7 mouse cellular contexts compared by ENCODE assay signal in genomic region chr5:142701651-142702510, GRCm38 (mm10). TPM values are rescaled to one million over a fixed set of nuclear protein-coding genes. Genes with fewer than 3 reads are reported as not detected.
DNase-seq lines count a peak whose midpoint lies in the region; ATAC-seq and TF ChIP-seq lines count a peak whose summit lies in the region.

No protein-coding gene starts in this region.

- WGBS in thymus, adult 2 months = 3% methylated on average over 69 of the region's 72 CpGs
- 3% methylated on average over 64 of the region's 72 CpGs for WGBS in cerebellum, adult 2 months
- WGBS in forebrain, embryonic 15.5 days = under 1% methylated on average over 59 of the region's 72 CpGs
- WGBS in limb, embryonic 10.5 days = under 1% methylated on average over 72 of the region's 72 CpGs
- 1% methylated on average over 68 of the region's 72 CpGs for WGBS in midbrain, embryonic 15.5 days

- peak overlapping the region; percentile 31 for H3K4me3 ChIP-seq in thymus, adult 2 months (ENCODE audit: control insufficient read depth, insufficient read depth, low read length)
- peak overlapping the region; percentile 50 for H3K4me3 ChIP-seq in cerebellum, adult 2 months (replicated peaks; ENCODE audit: insufficient read depth, low read depth, low read length)
- peak overlapping the region; percentile 92 for H3K4me3 ChIP-seq in forebrain, embryonic 15.5 days
- peak overlapping the region; percentile 79 for H3K4me3 ChIP-seq in limb, embryonic 10.5 days
- peak overlapping the region; percentile 56 for H3K4me3 ChIP-seq in midbrain, embryonic 15.5 days

- no peaks in the 10 kb centered on the region for H3K9me3 ChIP-seq in forebrain, embryonic 15.5 days
- no peaks in the 10 kb centered on the region for H3K9me3 ChIP-seq in limb, embryonic 10.5 days (replicated peaks)
- no peaks in the 10 kb centered on the region for H3K9me3 ChIP-seq in midbrain, embryonic 15.5 days

- TF ChIP-seq CTCF in thymus, adult 2 months (IDR thresholded peaks at IDR 0.05; ENCODE audit: borderline replicate concordance, control insufficient read depth, extremely low read depth, insufficient read depth, low read length, poor library complexity) = no peak
- TF ChIP-seq CTCF in cerebellum, adult 2 months (IDR thresholded peaks at IDR 0.05; ENCODE audit: borderline replicate concordance, insufficient read depth, low read depth, low read length) = no peak

- H3K36me3 ChIP-seq in thymus, adult 2 months (ENCODE audit: control insufficient read depth, insufficient read depth, low read length) = no peaks in the 10 kb centered on the region
- H3K36me3 ChIP-seq in forebrain, embryonic 15.5 days = peaks cover 12% of the 10 kb centered on the region
- no peaks in the 10 kb centered on the region; the same call in 1 of the 2 replicates for H3K36me3 ChIP-seq in limb, embryonic 10.5 days
- H3K36me3 ChIP-seq in midbrain, embryonic 15.5 days (replicated peaks) = 0 out of 2 replicates have a peak, but pooled peaks cover 3% of the 10 kb centered on the region

- DNase-seq in thymus, adult 2 months = no peak
- DNase-seq in thymus, adult 18-20 months = no peak
- DNase-seq in cerebellum, adult 2 months = peak; percentile 55 to 78
- peak; percentile 91 for DNase-seq in limb, embryonic 10.5 days (ENCODE audit: low spot score)
- peak; percentile 60 for DNase-seq in thymus, postnatal 4 days

- H3K27me3 ChIP-seq in thymus, adult 2 months (ENCODE audit: control insufficient read depth, insufficient read depth, low read length) = peaks cover 14% of the 10 kb centered on the region
- H3K27me3 ChIP-seq in cerebellum, adult 2 months (ENCODE audit: control insufficient read depth, insufficient read depth, low read length) = no peaks in the 10 kb centered on the region
- H3K27me3 ChIP-seq in forebrain, embryonic 15.5 days = no peaks in the 10 kb centered on the region
- peaks cover 43% of the 10 kb centered on the region for H3K27me3 ChIP-seq in limb, embryonic 10.5 days (ENCODE audit: low read depth, poor library complexity, severe bottlenecking)
- H3K27me3 ChIP-seq in midbrain, embryonic 15.5 days (replicated peaks) = 0 out of 2 replicates have a peak, but pooled peaks cover 4% of the 10 kb centered on the region

- peaks cover 4% of the 10 kb centered on the region for H3K4me1 ChIP-seq in thymus, adult 2 months (replicated peaks; ENCODE audit: control insufficient read depth, insufficient read depth, low read length)
- H3K4me1 ChIP-seq in cerebellum, adult 2 months (ENCODE audit: control insufficient read depth, insufficient read depth, low read length) = peaks cover 36% of the 10 kb centered on the region
- peaks cover 20% of the 10 kb centered on the region for H3K4me1 ChIP-seq in forebrain, embryonic 15.5 days
- H3K4me1 ChIP-seq in limb, embryonic 10.5 days = peaks cover 24% of the 10 kb centered on the region
- H3K4me1 ChIP-seq in midbrain, embryonic 15.5 days = peaks cover 28% of the 10 kb centered on the region

- peak; percentile 88 for ATAC-seq in forebrain, embryonic 15.5 days (replicated peaks)
- peak; percentile 90 for ATAC-seq in midbrain, embryonic 15.5 days (replicated peaks)

- peak overlapping the region; percentile 98 for H3K9ac ChIP-seq in forebrain, embryonic 15.5 days (replicated peaks)
- peak overlapping the region; percentile 67 for H3K9ac ChIP-seq in midbrain, embryonic 15.5 days

- no peak for TF ChIP-seq POLR2A in thymus, adult 2 months (IDR thresholded peaks at IDR 0.05; ENCODE audit: control insufficient read depth, extremely low read depth, insufficient read depth, low read length, poor library complexity)
- no peak for TF ChIP-seq POLR2A in cerebellum, adult 2 months (IDR thresholded peaks at IDR 0.05; ENCODE audit: borderline replicate concordance, insufficient read depth, low read length)

- no peak overlapping the region for H3K27ac ChIP-seq in thymus, adult 2 months (ENCODE audit: control insufficient read depth, insufficient read depth, low read length)
- no peak overlapping the region for H3K27ac ChIP-seq in cerebellum, adult 2 months (ENCODE audit: insufficient read depth, low read length)
- peak overlapping the region; percentile 32; the same call in 1 of the 2 replicates for H3K27ac ChIP-seq in forebrain, embryonic 15.5 days (replicated peaks)
- peak overlapping the region; percentile 85 for H3K27ac ChIP-seq in limb, embryonic 10.5 days
- peak overlapping the region; percentile 50; the same call in 1 of the 2 replicates for H3K27ac ChIP-seq in midbrain, embryonic 15.5 days

- H3K4me2 ChIP-seq in forebrain, embryonic 15.5 days (replicated peaks) = peak overlapping the region; percentile 89
- H3K4me2 ChIP-seq in midbrain, embryonic 15.5 days = peak overlapping the region; percentile 64

RNA-seq across cellular contexts. Expression of gene Slc29a4, which starts 9.6 kb away (rescaled TPM):
- 1.2 and 1.5 TPM in 2 replicates for polyA plus RNA-seq in thymus, adult 2 months (2012; rRNA removed)
- 62.3 and 80.7 TPM in 2 replicates for polyA plus RNA-seq in cerebellum, adult 2 months (2012; rRNA removed)
- 82.8 and 85.4 TPM in 2 replicates for polyA plus RNA-seq in forebrain, embryonic 15.5 days (2015; fragmentation: Nextera tagmentation; extraction: Ambion mirVana)
- 15.5 and 17.5 TPM in 2 replicates for polyA plus RNA-seq in limb, embryonic 10.5 days (2016; fragmentation: Nextera tagmentation; extraction: Ambion mirVana)
- polyA plus RNA-seq in midbrain, embryonic 15.5 days (2015; fragmentation: Nextera tagmentation; extraction: Ambion mirVana) = 97.2 and 100 TPM in 2 replicates

Comparison
In these comparisons a context has a peak if more than half of its experiments do, and no peak if none do; other contexts are left out.
1. DNase-seq: peak in cerebellum, adult 2 months (2 of 2), limb, embryonic 10.5 days (single experiment) and thymus, postnatal 4 days (single experiment); none in thymus, adult 2 months (single experiment) and thymus, adult 18-20 months (0 of 2).
2. H3K27ac ChIP-seq: peak in forebrain, embryonic 15.5 days (single experiment), limb, embryonic 10.5 days (single experiment) and midbrain, embryonic 15.5 days (single experiment); none in thymus, adult 2 months (single experiment) and cerebellum, adult 2 months (single experiment).
3. H3K4me3 ChIP-seq: peak in every context shown above with its lines; median percentile 92 in forebrain, embryonic 15.5 days; 79 in limb, embryonic 10.5 days; 56 in midbrain, embryonic 15.5 days; 50 in cerebellum, adult 2 months; 31 in thymus, adult 2 months.